Mouse (Mus musculus): ENCODE measurements around the gene Vps33b. TPM values are rescaled to one million over a fixed set of nuclear protein-coding genes. Genes with fewer than 3 reads are reported as not detected.

The Vps33b gene
- total and polyA plus RNA-seq, 2 experiments: 4.8 to 5.7 TPM

- Histone ChIP-seq H3K4me1 (ENCODE audit: control insufficient read depth, insufficient read depth, low read length) (peaks cover 9% of the 10 kb centered on the region), H3K27me3 (ENCODE audit: control insufficient read depth, insufficient read depth, low read length) (no peaks in the 10 kb centered on the region), H3K36me3 (ENCODE audit: control insufficient read depth, insufficient read depth, low read length) (peaks cover 4% of the 10 kb centered on the region), H3K79me2 (ENCODE audit: control insufficient read depth, insufficient read depth, low read length) (peaks cover 13% of the 10 kb centered on the region; the same call in 1 of the 2 replicates), H3K4me3 (ENCODE audit: insufficient read depth, low read depth, low read length) (peak overlapping the region; percentile 67), H3K9ac (ENCODE audit: low read depth, low read length) (peak overlapping the region; percentile 83), H3K27ac (replicated peaks; ENCODE audit: insufficient read depth, low read depth, low read length) (peak overlapping the region; percentile 74)
- TF ChIP-seq POLR2A (IDR thresholded peaks at IDR 0.05; ENCODE audit: extremely low read depth, insufficient read depth, low read length) (no peak), CTCF (IDR thresholded peaks at IDR 0.05; ENCODE audit: low read depth, low read length) (no peak)
- under 1% methylated on average over 29 of the region's 29 CpGs for WGBS
- peak; percentile 87 for DNase-seq (ENCODE audit: extremely low read depth, low read depth, low spot score)
Measured at GRCm38 (mm10) chr7:80231971-80232488, 37.4 kb upstream of the Vps33b start.

GRCm38 (mm10) chr7:80232489-80233029 lies 36.9 kb upstream of the Vps33b start, which contains the start of the genes Cib1 and Gdpgp1:
TSS of gene Cib1 (minus strand) at chr7:80232813.
TSS of gene Gdpgp1 (plus strand) at chr7:80232865.
- Histone ChIP-seq H3K79me2 (ENCODE audit: control insufficient read depth, insufficient read depth, low read length) (peaks cover 13% of the 10 kb centered on the region; the same call in 1 of the 2 replicates), H3K27me3 (ENCODE audit: control insufficient read depth, insufficient read depth, low read length) (no peaks in the 10 kb centered on the region), H3K4me1 (ENCODE audit: control insufficient read depth, insufficient read depth, low read length) (peaks cover 9% of the 10 kb centered on the region), H3K27ac (replicated peaks; ENCODE audit: insufficient read depth, low read depth, low read length) (peak within 1 kb of the TSS; percentile 74), H3K36me3 (ENCODE audit: control insufficient read depth, insufficient read depth, low read length) (no peaks in the 10 kb centered on the region), H3K9ac (ENCODE audit: low read depth, low read length) (peak within 1 kb of the TSS; percentile 83), H3K4me3 (ENCODE audit: insufficient read depth, low read depth, low read length) (peak within 1 kb of the TSS; percentile 71)
- peak; percentile 79 for DNase-seq (ENCODE audit: extremely low read depth, low read depth, low spot score)
- TF ChIP-seq POLR2A (IDR thresholded peaks at IDR 0.05; ENCODE audit: extremely low read depth, insufficient read depth, low read length) (peak; percentile 58; the same call in 1 of the 2 replicates), CTCF (IDR thresholded peaks at IDR 0.05; ENCODE audit: low read depth, low read length) (no peak)
- under 1% methylated on average over 56 of the region's 56 CpGs for WGBS

GRCm38 (mm10) chr7:80233799-80234198 lies 35.6 kb upstream of the Vps33b start:
- no peaks in the 10 kb centered on the region for H3K27me3 ChIP-seq (ENCODE audit: control insufficient read depth, insufficient read depth, low read length)
- H3K36me3 ChIP-seq (ENCODE audit: control insufficient read depth, insufficient read depth, low read length): peaks cover 4% of the 10 kb centered on the region; the same call in 1 of the 2 replicates
- peaks cover 9% of the 10 kb centered on the region for H3K4me1 ChIP-seq (ENCODE audit: control insufficient read depth, insufficient read depth, low read length)
- H3K4me3 ChIP-seq (ENCODE audit: insufficient read depth, low read depth, low read length): no peak overlapping the region
- TF ChIP-seq CTCF (IDR thresholded peaks at IDR 0.05; ENCODE audit: low read depth, low read length): no peak
- no peak for TF ChIP-seq POLR2A (IDR thresholded peaks at IDR 0.05; ENCODE audit: extremely low read depth, insufficient read depth, low read length)
- H3K79me2 ChIP-seq (ENCODE audit: control insufficient read depth, insufficient read depth, low read length): peaks cover 13% of the 10 kb centered on the region; the same call in 1 of the 2 replicates
- WGBS: 35% methylated on average over 9 of the region's 9 CpGs
- H3K9ac ChIP-seq (ENCODE audit: low read depth, low read length): no peak overlapping the region
- no peak overlapping the region for H3K27ac ChIP-seq (replicated peaks; ENCODE audit: insufficient read depth, low read depth, low read length)
- peak; percentile 54 for DNase-seq (ENCODE audit: extremely low read depth, low read depth, low spot score)

- H3K27me3 ChIP-seq (ENCODE audit: control insufficient read depth, insufficient read depth, low read length): no peaks in the 10 kb centered on the region
- no peak for TF ChIP-seq POLR2A (IDR thresholded peaks at IDR 0.05; ENCODE audit: extremely low read depth, insufficient read depth, low read length)
Measured at GRCm38 (mm10) chr7:80238542-80238941, 30.9 kb upstream of the Vps33b start.

GRCm38 (mm10) chr7:80241661-80242060 lies 27.8 kb upstream of the Vps33b start:
- no peak for TF ChIP-seq POLR2A (IDR thresholded peaks at IDR 0.05; ENCODE audit: extremely low read depth, insufficient read depth, low read length)
- no peak for TF ChIP-seq CTCF (IDR thresholded peaks at IDR 0.05; ENCODE audit: low read depth, low read length)
- peaks cover 19% of the 10 kb centered on the region for H3K4me1 ChIP-seq (ENCODE audit: control insufficient read depth, insufficient read depth, low read length)
- peak overlapping the region; percentile 72 for H3K27ac ChIP-seq (replicated peaks; ENCODE audit: insufficient read depth, low read depth, low read length)
- no peak overlapping the region for H3K4me3 ChIP-seq (ENCODE audit: insufficient read depth, low read depth, low read length)
- WGBS: 14% methylated on average over 4 of the region's 4 CpGs
- H3K36me3 ChIP-seq (ENCODE audit: control insufficient read depth, insufficient read depth, low read length): peaks cover 11% of the 10 kb centered on the region; the same call in 1 of the 2 replicates
- H3K27me3 ChIP-seq (ENCODE audit: control insufficient read depth, insufficient read depth, low read length): no peaks in the 10 kb centered on the region
- H3K79me2 ChIP-seq (ENCODE audit: control insufficient read depth, insufficient read depth, low read length): no peaks in the 10 kb centered on the region
- DNase-seq (ENCODE audit: extremely low read depth, low read depth, low spot score): peak; percentile 91
- H3K9ac ChIP-seq (ENCODE audit: low read depth, low read length): no peak overlapping the region

More at GRCm38 (mm10) chr7:80238542-80238941, 30.9 kb upstream of the Vps33b start:
- Histone ChIP-seq H3K79me2 (ENCODE audit: control insufficient read depth, insufficient read depth, low read length) (peaks cover 6% of the 10 kb centered on the region; the same call in 1 of the 2 replicates), H3K27ac (replicated peaks; ENCODE audit: insufficient read depth, low read depth, low read length) (no peak overlapping the region), H3K4me1 (ENCODE audit: control insufficient read depth, insufficient read depth, low read length) (peaks cover 20% of the 10 kb centered on the region), H3K9ac (ENCODE audit: low read depth, low read length) (no peak overlapping the region), H3K36me3 (ENCODE audit: control insufficient read depth, insufficient read depth, low read length) (peaks cover 11% of the 10 kb centered on the region; the same call in 1 of the 2 replicates), H3K4me3 (ENCODE audit: insufficient read depth, low read depth, low read length) (no peak overlapping the region)
- no peak for DNase-seq (ENCODE audit: extremely low read depth, low read depth, low spot score)
- WGBS: 92% methylated on average over 10 of the region's 10 CpGs

GRCm38 (mm10) chr7:80244851-80245250 lies 24.6 kb upstream of the Vps33b start:
- peak overlapping the region; percentile 68 for H3K27ac ChIP-seq (replicated peaks; ENCODE audit: insufficient read depth, low read depth, low read length)
- no peak overlapping the region for H3K4me3 ChIP-seq (ENCODE audit: insufficient read depth, low read depth, low read length)
- no peaks in the 10 kb centered on the region for H3K27me3 ChIP-seq (ENCODE audit: control insufficient read depth, insufficient read depth, low read length)
- no peak overlapping the region for H3K9ac ChIP-seq (ENCODE audit: low read depth, low read length)
- no peak for TF ChIP-seq POLR2A (IDR thresholded peaks at IDR 0.05; ENCODE audit: extremely low read depth, insufficient read depth, low read length)
- TF ChIP-seq CTCF (IDR thresholded peaks at IDR 0.05; ENCODE audit: low read depth, low read length): no peak
- H3K4me1 ChIP-seq (ENCODE audit: control insufficient read depth, insufficient read depth, low read length): peaks cover 19% of the 10 kb centered on the region
- H3K79me2 ChIP-seq (ENCODE audit: control insufficient read depth, insufficient read depth, low read length): no peaks in the 10 kb centered on the region
- 37% methylated on average over 4 of the region's 4 CpGs for WGBS
- peaks cover 2% of the 10 kb centered on the region; the same call in 1 of the 2 replicates for H3K36me3 ChIP-seq (ENCODE audit: control insufficient read depth, insufficient read depth, low read length)
- peak; percentile 91 for DNase-seq (ENCODE audit: extremely low read depth, low read depth, low spot score)
